Mouse (Mus musculus) heart, postnatal 0 days (tissue): ENCODE measurements around the gene Fbxl20. TPM values are rescaled to one million over a fixed set of nuclear protein-coding genes. Genes with fewer than 3 reads are reported as not detected.
"Not testable (repeated sequence)": the region's sequence is repeated elsewhere in the genome, so short reads cannot be mapped to it uniquely, and the experiment has no call there.

ENCODE experiments used
- ATAC-seq: fragments of 200-750 bp; cut with Nextera tagmentation; 2 replicates; pipeline ENCODE4 v1.8.0; 2017; ENCODE audit warnings: low read depth, moderate number of reproducible peaks, moderate library complexity; ENCODE audit not compliant: insufficient read depth
- DNase-seq: peaks from one replicate; pipeline ENCODE4 v3.0.0-alpha.2; 2016; ENCODE audit warnings: low spot score
- H3K27ac ChIP-seq: fragments of 300-500 bp; sonication (generic); 2 replicates; pipeline ENCODE4 v1.5.1; 2014; ENCODE audit warnings: low read depth, mild to moderate bottlenecking
- H3K27me3 ChIP-seq: fragments of 300-500 bp; sonication (generic); 2 replicates; pipeline ENCODE4 v1.6.1; 2014; ENCODE audit warnings: low read length, mixed read lengths; ENCODE audit not compliant: control insufficient read depth, insufficient read depth
- H3K36me3 ChIP-seq: fragments of 300-500 bp; sonication (generic); replicated peaks from 2 replicates; pipeline ENCODE4 v1.6.1; 2014; ENCODE audit warnings: low read length, mixed read lengths; ENCODE audit not compliant: control insufficient read depth, insufficient read depth
- H3K4me1 ChIP-seq: fragments of 300-500 bp; sonication (generic); 2 replicates; pipeline ENCODE4 v1.6.1; 2014; ENCODE audit warnings: antibody characterized with exemption; ENCODE audit not compliant: control insufficient read depth, insufficient read depth
- H3K4me2 ChIP-seq: fragments of 300-500 bp; sonication (generic); 2 replicates; pipeline ENCODE4 v1.6.1; 2014; ENCODE audit warnings: low read depth, mild to moderate bottlenecking, low read length, moderate library complexity
- H3K4me3 ChIP-seq: fragments of 300-500 bp; sonication (generic); 2 replicates; pipeline ENCODE4 v1.5.1; 2014; ENCODE audit warnings: low read depth, low read length
- H3K9ac ChIP-seq: fragments of 300-500 bp; sonication (generic); replicated peaks from 2 replicates; pipeline ENCODE4 v1.6.1; 2014; ENCODE audit warnings: low read depth, low read length, mixed read lengths
- H3K9me3 ChIP-seq: fragments of 300-500 bp; sonication (generic); replicated peaks from 2 replicates; pipeline ENCODE4 v1.6.1; 2016; ENCODE audit warnings: low read length; ENCODE audit not compliant: control insufficient read depth
- CTCF ChIP-seq: IDR thresholded peaks from 2 replicates; pipeline ENCODE4 v1.5.1; 2016; ENCODE audit warnings: antibody characterized with exemption, control low read depth, low read depth
- EP300 ChIP-seq: IDR thresholded peaks from 2 replicates; pipeline ENCODE4 v1.6.1; 2016; ENCODE audit warnings: antibody characterized with exemption, low read depth
- WGBS: fragments of 180-500 bp; shearing (Covaris S2); extraction: QIAGEN DNeasy Blood & Tissue Kit; methylation state at CpG from one replicate; pipeline ENCODE4 v1.1.7; 2014; 5-methylcytosine and 5-hydroxymethylcytosine counted together
- polyA plus RNA-seq: library from polyadenylated mRNA; unstranded; fragments of >200 nt; fragmentation: Nextera tagmentation; extraction: Ambion mirVana; gene quantifications from 2 replicates; pipeline ENCODE4 v1.2.1, GENCODE M21; 2015
- total RNA-seq: library from RNA; depleted of rRNA; stranded (reverse); fragments of >200 nt; gene quantifications from 2 replicates; pipeline ENCODE4 v1.2.3, GENCODE M21; 2014; ENCODE audit warnings: low replicate concordance; rRNA removed

The Fbxl20 gene
- total RNA-seq (8.8 and 12.5 TPM in 2 replicates), polyA plus RNA-seq (8.6 and 8.8 TPM in 2 replicates)

- Histone ChIP-seq H3K4me2 (peak within 1 kb of the TSS; percentile 98), H3K4me3 (peak within 1 kb of the TSS; percentile 95), H3K27ac (peak within 1 kb of the TSS; percentile 97), H3K9ac (peak within 1 kb of the TSS; percentile 95), H3K4me1 (peaks cover 18% of the 10 kb centered on the region), H3K9me3 (no peaks in the 10 kb centered on the region), H3K27me3 (no peaks in the 10 kb centered on the region), H3K36me3 (0 out of 2 replicates have a peak, but pooled peaks cover 18% of the 10 kb centered on the region)
- peak; percentile 94 for DNase-seq
- WGBS, result under 1% methylated on average over 52 of the region's 65 CpGs
- TF ChIP-seq EP300, result no peak
- no peak for TF ChIP-seq CTCF
- peak; percentile 83 for ATAC-seq
These were observed at the start of gene Fbxl20 for GRCm38 (mm10) chr11:98149786-98150624. Fbxl20 (minus strand) TSS chr11:98150403.

GRCm38 (mm10) chr11:98192901-98193805 lies 43.0 kb upstream of the Fbxl20 start, which contains the start of gene Med1:
Med1 (minus strand) TSS chr11:98193293.
- Histone ChIP-seq H3K4me1 (peaks cover 17% of the 10 kb centered on the region), H3K9ac (peak within 1 kb of the TSS; percentile 92), H3K4me2 (peak within 1 kb of the TSS; percentile 67), H3K27me3 (no peaks in the 10 kb centered on the region), H3K9me3 (no peaks in the 10 kb centered on the region), H3K27ac (peak within 1 kb of the TSS; percentile 96), H3K36me3 (peaks cover 23% of the 10 kb centered on the region), H3K4me3 (peak within 1 kb of the TSS; percentile 96)
- WGBS, result under 1% methylated on average over 50 of the region's 53 CpGs
- no peak for TF ChIP-seq CTCF
- peak; percentile 87; the same call in 1 of the 2 replicates for TF ChIP-seq EP300
- ATAC-seq (peak; percentile 93), DNase-seq (peak; percentile 98)

- WGBS, result 62% methylated on average over 5 of the region's 5 CpGs
- peak overlapping the region; percentile 58; the same call in 1 of the 2 replicates for H3K27ac ChIP-seq
- H3K27me3 ChIP-seq, result no peaks in the 10 kb centered on the region
- no peaks in the 10 kb centered on the region for H3K9me3 ChIP-seq
- TF ChIP-seq CTCF, result no peak
- TF ChIP-seq EP300, result no peak
- ATAC-seq (no peak), DNase-seq (no peak)
- peaks cover 17% of the 10 kb centered on the region for H3K4me1 ChIP-seq
- no peak overlapping the region for H3K9ac ChIP-seq
- 0 out of 2 replicates have a peak overlapping the region, but pooled peaks have one; percentile 12 for H3K4me2 ChIP-seq
- H3K4me3 ChIP-seq, result no peak overlapping the region
- H3K36me3 ChIP-seq, result peaks cover 41% of the 10 kb centered on the region
These were observed 40.6 kb upstream of the Fbxl20 start for GRCm38 (mm10) chr11:98190820-98191219.

GRCm38 (mm10) chr11:98187640-98188395 lies 37.6 kb upstream of the Fbxl20 start:
- Histone ChIP-seq H3K27ac (no peak overlapping the region), H3K36me3 (peaks cover 63% of the 10 kb centered on the region), H3K4me3 (no peak overlapping the region), H3K9me3 (no peaks in the 10 kb centered on the region), H3K9ac (no peak overlapping the region), H3K27me3 (no peaks in the 10 kb centered on the region), H3K4me1 (peaks cover 17% of the 10 kb centered on the region), H3K4me2 (no peak overlapping the region)
- DNase-seq, result no peak
- 89% methylated on average over 9 of the region's 9 CpGs for WGBS
- ATAC-seq, result no peak
- TF ChIP-seq EP300, result no peak

GRCm38 (mm10) chr11:98182149-98182548 lies 31.9 kb upstream of the Fbxl20 start:
- not testable (repeated sequence) for H3K27me3 ChIP-seq, H3K9ac ChIP-seq, DNase-seq, H3K4me3 ChIP-seq, H3K4me1 ChIP-seq, H3K9me3 ChIP-seq, H3K4me2 ChIP-seq, H3K27ac ChIP-seq, ATAC-seq
- peaks cover 71% of the 10 kb centered on the region for H3K36me3 ChIP-seq
- whole genome bisulfite sequencing, result 94% methylated on average over 3 of the region's 3 CpGs
